Mouse (Mus musculus): ENCODE measurements at regions not wholly inside any gene's neighbourhood (a gene's known extent, or its start where the extent isn't known, plus 50 kb on each side); places are given as distances from the start of the nearest gene placed in this dataset.

DNA sequence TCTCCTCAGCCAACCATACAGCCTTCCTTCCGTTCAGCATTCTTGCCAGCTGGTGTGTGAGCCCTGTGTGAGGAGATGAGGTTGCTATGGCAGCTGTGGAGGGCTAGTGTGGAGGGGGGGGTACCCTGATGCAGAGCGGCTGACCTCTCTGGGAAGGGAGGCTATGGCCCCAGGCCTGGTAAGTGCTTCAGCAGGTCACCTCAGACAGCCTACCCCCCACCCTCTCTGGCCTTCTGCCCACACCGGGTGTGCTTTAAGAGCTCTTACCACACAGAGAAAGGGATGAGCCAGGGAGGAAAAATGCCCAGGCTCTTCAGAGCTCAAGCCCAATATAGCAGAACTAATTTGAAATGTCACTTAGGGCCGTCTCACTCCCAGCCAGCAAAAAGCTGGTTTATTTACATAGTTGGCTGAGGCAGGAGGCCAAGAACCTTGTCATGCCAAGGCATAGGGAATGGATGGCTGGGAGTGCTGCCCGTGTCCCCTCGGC, 69.1 kb upstream of the Pja1 start:
- TF ChIP-seq POLR2A (IDR thresholded peaks at IDR 0.05; ENCODE audit: borderline replicate concordance, control insufficient read depth, low read depth, low read length) (no peak), CTCF (IDR thresholded peaks at IDR 0.05; ENCODE audit: control insufficient read depth, insufficient read depth, low read length) (no peak)

All from bone marrow, adult 2 months (tissue).